Mouse (Mus musculus) retina, embryonic 14.5 days (tissue): ENCODE measurements around the gene Tmem161a.

Experiments
- DNase-seq: peaks from one replicate; pipeline ENCODE4 v3.0.0-alpha.2; 2015; ENCODE audit warnings: low spot score

Tmem161a gene

GRCm38 (mm10) chr8:70160015-70160414 is 12.1 kb upstream of the Tmem161a start:
- DNase-seq, result no peak

- no peak for DNase-seq
Measured at GRCm38 (mm10) chr8:70163316-70163715, 8.8 kb upstream of the Tmem161a start.

GRCm38 (mm10) chr8:70166504-70167110 is 5.5 kb upstream of the Tmem161a start:
- peak; percentile 91 for DNase-seq

GRCm38 (mm10) chr8:70170116-70170515 is 2.0 kb upstream of the Tmem161a start:
- DNase-seq, result no peak

- no peak for DNase-seq
Measured at GRCm38 (mm10) chr8:70170748-70171147, 1.4 kb upstream of the Tmem161a start.

GRCm38 (mm10) chr8:70171240-70171639 is 916 bp upstream of the Tmem161a start:
- no peak for DNase-seq

- DNase-seq, result no peak
Measured at GRCm38 (mm10) chr8:70173320-70173719, 1.2 kb downstream of the Tmem161a start.

- no peak for DNase-seq
Measured at GRCm38 (mm10) chr8:70174079-70174478, 1.9 kb downstream of the Tmem161a start.

GRCm38 (mm10) chr8:70178231-70178630 is 6.1 kb downstream of the Tmem161a start:
- DNase-seq, result no peak

GRCm38 (mm10) chr8:70179082-70179481 is 6.9 kb downstream of the Tmem161a start:
- peak; percentile 29 for DNase-seq

GRCm38 (mm10) chr8:70181212-70181902 is 9.2 kb downstream of the Tmem161a start:
- no peak for DNase-seq

- DNase-seq, result peak; percentile 18
Measured at GRCm38 (mm10) chr8:70181903-70182252, 9.7 kb downstream of the Tmem161a start.

GRCm38 (mm10) chr8:70183194-70183593 is 11.0 kb downstream of the Tmem161a start:
- no peak for DNase-seq

GRCm38 (mm10) chr8:70188707-70189106 is 16.6 kb downstream of the Tmem161a start:
- no peak for DNase-seq

GRCm38 (mm10) chr8:70193238-70193637 is 21.1 kb downstream of the Tmem161a start:
- peak; percentile 21 for DNase-seq

- DNase-seq, result no peak
Measured at GRCm38 (mm10) chr8:70194191-70194590, 22.0 kb downstream of the Tmem161a start.

GRCm38 (mm10) chr8:70195762-70196161 is 23.6 kb downstream of the Tmem161a start:
- no peak for DNase-seq

GRCm38 (mm10) chr8:70197603-70198002 is 25.4 kb downstream of the Tmem161a start:
- no peak for DNase-seq

- peak; percentile 54 for DNase-seq
Measured at GRCm38 (mm10) chr8:70200098-70200681, 28.0 kb downstream of the Tmem161a start.

GRCm38 (mm10) chr8:70201417-70201816 is 29.3 kb downstream of the Tmem161a start:
- DNase-seq, result no peak

GRCm38 (mm10) chr8:70203072-70203471 is 30.9 kb downstream of the Tmem161a start:
- DNase-seq, result no peak

- DNase-seq, result no peak
Measured at GRCm38 (mm10) chr8:70204757-70205156, 32.6 kb downstream of the Tmem161a start.

GRCm38 (mm10) chr8:70208130-70208529 is 36.0 kb downstream of the Tmem161a start:
- DNase-seq, result no peak
